Mouse (Mus musculus): ENCODE measurements around the gene Htr7. TPM values are rescaled to one million over a fixed set of nuclear protein-coding genes. Genes with fewer than 3 reads are reported as not detected.
A peak's percentile ranks its signal among the peaks of the same experiment; 100 is the strongest.

Gene Htr7
- 0.09 and 0.11 TPM in 2 replicates for total RNA-seq (2012; rRNA removed)

- Histone ChIP-seq H3K27ac (ENCODE audit: insufficient read depth, low read depth, low read length, poor library complexity, severe bottlenecking) (no peak within 1 kb of the TSS), H3K36me3 (ENCODE audit: control insufficient read depth, insufficient read depth, low read length, poor library complexity, severe bottlenecking) (no peaks in the 10 kb centered on the region), H3K4me1 (ENCODE audit: control insufficient read depth in 2 of 2, insufficient read depth in 2 of 2, low read length in 2 of 2, poor library complexity in 1 of 2) (no peaks in the 10 kb centered on the region), H3K9me3 (ENCODE audit: control insufficient read depth, insufficient read depth, low read depth, low read length) (no peaks in the 10 kb centered on the region), H3K4me3 (ENCODE audit: insufficient read depth in 1 of 2, low read depth in 1 of 2, low read length in 2 of 2, poor library complexity in 1 of 2, severe bottlenecking in 1 of 2) (peak within 1 kb of the TSS; percentile 75 to 82), H3K9ac (ENCODE audit: insufficient read depth, low read depth, low read length, poor library complexity, severe bottlenecking) (peak within 1 kb of the TSS; percentile 67)
- no peak for TF ChIP-seq MAFK (IDR thresholded peaks at IDR 0.05; ENCODE audit: insufficient read depth, low read depth, low read length)
- TF ChIP-seq ZNF384 (IDR thresholded peaks at IDR 0.05; ENCODE audit: low read depth, low read length): no peak
- TF ChIP-seq ZC3H11A (IDR thresholded peaks at IDR 0.05; ENCODE audit: borderline replicate concordance, low read depth, low read length): no peak
- no peak for TF ChIP-seq HCFC1 (IDR thresholded peaks at IDR 0.05; ENCODE audit: borderline replicate concordance, insufficient read depth, low read length)
- no peak for TF ChIP-seq CHD2 (IDR thresholded peaks at IDR 0.05; ENCODE audit: low read depth, low read length)
- DNase-seq (ENCODE audit: low read depth, low spot score): peak; percentile 3
- in situ Hi-C loops (cut with MboI; ENCODE audit: low sequenced_read_pairs in 2 of 2, unreplicated experiment in 2 of 2): no loop called here
Observed at GRCm38 (mm10) chr19:36057231-36057811, at the start of gene Htr7. Gene Htr7, minus strand, starts transcription at chr19:36057507.

- Histone ChIP-seq H3K4me1 (ENCODE audit: control insufficient read depth in 2 of 2, insufficient read depth in 2 of 2, low read length in 2 of 2, poor library complexity in 1 of 2) (no peaks in the 10 kb centered on the region), H3K9ac (ENCODE audit: insufficient read depth, low read depth, low read length, poor library complexity, severe bottlenecking) (no peak overlapping the region), H3K36me3 (ENCODE audit: control insufficient read depth, insufficient read depth, low read length, poor library complexity, severe bottlenecking) (peaks cover 10% of the 10 kb centered on the region), H3K27ac (ENCODE audit: insufficient read depth, low read depth, low read length, poor library complexity, severe bottlenecking) (no peak overlapping the region), H3K4me3 (ENCODE audit: insufficient read depth in 1 of 2, low read depth in 1 of 2, low read length in 2 of 2, poor library complexity in 1 of 2, severe bottlenecking in 1 of 2) (no peak overlapping the region), H3K9me3 (ENCODE audit: control insufficient read depth, insufficient read depth, low read depth, low read length) (no peaks in the 10 kb centered on the region)
- no peak for DNase-seq (ENCODE audit: low read depth, low spot score)
- in situ Hi-C loops (cut with MboI; ENCODE audit: low sequenced_read_pairs in 2 of 2, unreplicated experiment in 2 of 2): loop anchor here in 1 of 2 experiments (25.0 kb wide), 1 partner anchor 333 kb away; no protein-coding TSS in a partner anchor
- no peak for TF ChIP-seq ZNF384 (IDR thresholded peaks at IDR 0.05; ENCODE audit: low read depth, low read length)
- no peak for TF ChIP-seq HCFC1 (IDR thresholded peaks at IDR 0.05; ENCODE audit: borderline replicate concordance, insufficient read depth, low read length)
- no peak for TF ChIP-seq ZC3H11A (IDR thresholded peaks at IDR 0.05; ENCODE audit: borderline replicate concordance, low read depth, low read length)
- TF ChIP-seq CHD2 (IDR thresholded peaks at IDR 0.05; ENCODE audit: low read depth, low read length): no peak
- TF ChIP-seq MAFK (IDR thresholded peaks at IDR 0.05; ENCODE audit: insufficient read depth, low read depth, low read length): no peak
Observed at GRCm38 (mm10) chr19:36103909-36104308, 46.6 kb upstream of the Htr7 start.

- Histone ChIP-seq H3K4me3 (ENCODE audit: insufficient read depth in 1 of 2, low read depth in 1 of 2, low read length in 2 of 2, poor library complexity in 1 of 2, severe bottlenecking in 1 of 2) (no peak overlapping the region), H3K4me1 (ENCODE audit: control insufficient read depth in 2 of 2, insufficient read depth in 2 of 2, low read length in 2 of 2, poor library complexity in 1 of 2) (no peaks in the 10 kb centered on the region), H3K9me3 (ENCODE audit: control insufficient read depth, insufficient read depth, low read depth, low read length) (no peaks in the 10 kb centered on the region), H3K36me3 (ENCODE audit: control insufficient read depth, insufficient read depth, low read length, poor library complexity, severe bottlenecking) (peaks cover 19% of the 10 kb centered on the region), H3K27ac (ENCODE audit: insufficient read depth, low read depth, low read length, poor library complexity, severe bottlenecking) (no peak overlapping the region), H3K9ac (ENCODE audit: insufficient read depth, low read depth, low read length, poor library complexity, severe bottlenecking) (no peak overlapping the region)
- no peak for DNase-seq (ENCODE audit: low read depth, low spot score)
- TF ChIP-seq ZC3H11A (IDR thresholded peaks at IDR 0.05; ENCODE audit: borderline replicate concordance, low read depth, low read length) (no peak), ZNF384 (IDR thresholded peaks at IDR 0.05; ENCODE audit: low read depth, low read length) (no peak), MAFK (IDR thresholded peaks at IDR 0.05; ENCODE audit: insufficient read depth, low read depth, low read length) (no peak), CHD2 (IDR thresholded peaks at IDR 0.05; ENCODE audit: low read depth, low read length) (no peak), HCFC1 (IDR thresholded peaks at IDR 0.05; ENCODE audit: borderline replicate concordance, insufficient read depth, low read length) (no peak)
- in situ Hi-C loops (cut with MboI; ENCODE audit: low sequenced_read_pairs in 2 of 2, unreplicated experiment in 2 of 2): loop anchor here in 1 of 2 experiments (25.0 kb wide), 1 partner anchor 1112 kb away; no protein-coding TSS in a partner anchor
Observed at GRCm38 (mm10) chr19:36098916-36099315, 41.6 kb upstream of the Htr7 start.

- H3K4me3 ChIP-seq (ENCODE audit: insufficient read depth in 1 of 2, low read depth in 1 of 2, low read length in 2 of 2, poor library complexity in 1 of 2, severe bottlenecking in 1 of 2): no peak overlapping the region
- H3K27ac ChIP-seq (ENCODE audit: insufficient read depth, low read depth, low read length, poor library complexity, severe bottlenecking): no peak overlapping the region
- H3K9me3 ChIP-seq (ENCODE audit: control insufficient read depth, insufficient read depth, low read depth, low read length): no peaks in the 10 kb centered on the region
- no peaks in the 10 kb centered on the region for H3K4me1 ChIP-seq (ENCODE audit: control insufficient read depth in 2 of 2, insufficient read depth in 2 of 2, low read length in 2 of 2, poor library complexity in 1 of 2)
- peaks cover 18% of the 10 kb centered on the region for H3K36me3 ChIP-seq (ENCODE audit: control insufficient read depth, insufficient read depth, low read length, poor library complexity, severe bottlenecking)
- H3K9ac ChIP-seq (ENCODE audit: insufficient read depth, low read depth, low read length, poor library complexity, severe bottlenecking): no peak overlapping the region
- no peak for DNase-seq (ENCODE audit: low read depth, low spot score)
- no peak for TF ChIP-seq ZNF384 (IDR thresholded peaks at IDR 0.05; ENCODE audit: low read depth, low read length)
- TF ChIP-seq CHD2 (IDR thresholded peaks at IDR 0.05; ENCODE audit: low read depth, low read length): no peak
- TF ChIP-seq ZC3H11A (IDR thresholded peaks at IDR 0.05; ENCODE audit: borderline replicate concordance, low read depth, low read length): no peak
- TF ChIP-seq HCFC1 (IDR thresholded peaks at IDR 0.05; ENCODE audit: borderline replicate concordance, insufficient read depth, low read length): no peak
- no peak for TF ChIP-seq MAFK (IDR thresholded peaks at IDR 0.05; ENCODE audit: insufficient read depth, low read depth, low read length)
- in situ Hi-C loops (cut with MboI; ENCODE audit: low sequenced_read_pairs in 2 of 2, unreplicated experiment in 2 of 2): loop anchor here in 1 of 2 experiments (25.0 kb wide), 1 partner anchor 1111 kb away; no protein-coding TSS in a partner anchor
Observed at GRCm38 (mm10) chr19:36098265-36098664, 41.0 kb upstream of the Htr7 start.

Data from ES-E14 (cell line).